Mouse (Mus musculus) hindbrain, embryonic 10.5 days (tissue): ENCODE measurements around the gene Zw10. TPM values are rescaled to one million over a fixed set of nuclear protein-coding genes. Genes with fewer than 3 reads are reported as not detected.

Experiments
- DNase-seq: peaks from one replicate; pipeline ENCODE4 v3.0.0-alpha.2; 2017; ENCODE audit warnings: low spot score
- H3K27ac ChIP-seq: fragments of 300-500 bp; sonication (generic); 2 replicates; pipeline ENCODE4 v1.5.1; 2016; ENCODE audit warnings: mild to moderate bottlenecking, moderate library complexity
- H3K27me3 ChIP-seq: fragments of 300-500 bp; sonication (generic); 2 replicates; pipeline ENCODE4 v1.6.1; 2016; ENCODE audit warnings: mild to moderate bottlenecking; ENCODE audit not compliant: poor library complexity, insufficient read depth, severe bottlenecking
- H3K36me3 ChIP-seq: fragments of 300-500 bp; sonication (generic); 2 replicates; pipeline ENCODE4 v1.6.1; 2016; ENCODE audit warnings: mild to moderate bottlenecking, moderate library complexity
- H3K4me1 ChIP-seq: fragments of 300-500 bp; sonication (generic); replicated peaks from 2 replicates; pipeline ENCODE4 v1.6.1; 2016; ENCODE audit warnings: mild to moderate bottlenecking
- H3K4me3 ChIP-seq: fragments of 300-500 bp; sonication (generic); 2 replicates; pipeline ENCODE4 v1.5.1; 2016; ENCODE audit warnings: mild to moderate bottlenecking, moderate library complexity
- H3K9me3 ChIP-seq: fragments of 300-500 bp; sonication (generic); 2 replicates; pipeline ENCODE4 v1.6.1; 2016; ENCODE audit warnings: mild to moderate bottlenecking, moderate library complexity
- WGBS: fragments of 180-500 bp; shearing (Covaris S2); methylation state at CpG from one replicate; pipeline ENCODE4 v1.1.7; 2016; 5-methylcytosine and 5-hydroxymethylcytosine counted together
- polyA plus RNA-seq: library from polyadenylated mRNA; unstranded; fragments of >200 nt; fragmentation: Nextera tagmentation; extraction: Ambion mirVana; gene quantifications from 2 replicates; pipeline ENCODE4 v1.2.1, GENCODE M21; 2016

Zw10 gene
- 48.0 and 53.4 TPM in 2 replicates for polyA plus RNA-seq

DNA sequence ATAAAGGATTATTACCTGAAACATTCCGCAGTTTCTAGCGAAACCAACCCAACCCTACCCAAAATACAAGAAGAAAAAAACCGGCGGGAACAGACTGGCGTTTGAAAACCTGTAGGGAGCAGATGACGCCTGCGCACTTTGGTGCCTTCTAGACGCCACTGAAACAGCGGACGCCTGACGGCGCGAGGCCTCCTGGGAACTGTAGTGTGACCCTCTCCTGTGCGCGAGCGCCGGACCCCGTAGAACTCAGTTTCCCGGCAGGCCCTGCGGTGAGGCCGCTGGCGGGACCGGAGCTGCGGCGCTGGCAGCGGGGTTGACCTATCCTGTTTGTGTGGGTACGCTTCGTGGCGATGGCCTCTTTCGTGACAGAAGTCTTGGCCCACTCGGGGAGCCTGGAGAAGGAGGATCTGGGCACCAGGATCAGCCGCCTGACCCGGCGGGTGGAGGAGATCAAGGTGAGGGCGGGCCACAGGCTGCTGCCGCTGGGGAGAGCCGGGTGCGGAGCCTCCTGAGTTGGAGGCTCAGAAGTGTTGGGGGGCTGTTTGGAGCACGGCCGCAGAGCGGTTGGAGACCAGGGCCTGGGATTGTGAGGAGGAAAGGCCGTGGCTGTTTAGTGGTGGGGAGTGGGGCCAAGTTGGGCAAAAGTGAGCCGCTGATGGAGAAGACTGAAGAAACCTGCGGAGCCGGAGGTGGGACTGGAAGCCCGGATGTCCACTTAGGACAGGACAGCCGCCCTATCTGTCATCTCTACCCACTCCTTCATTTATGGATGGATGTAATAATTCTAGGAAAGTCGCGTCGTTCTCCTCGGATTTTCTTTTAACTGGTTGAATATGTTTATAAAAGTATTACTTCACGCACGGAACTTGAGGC, at the start of gene Zw10:
Gene Zw10 (plus strand): TSS at position 281 of the 873 bp plus-strand sequence.
- peak; percentile 95 for DNase-seq
- Histone ChIP-seq H3K36me3 (peaks cover 27% of the 10 kb centered on the region), H3K4me1 (peaks cover 10% of the 10 kb centered on the region), H3K27me3 (no peaks in the 10 kb centered on the region), H3K4me3 (peak within 1 kb of the TSS; percentile 75), H3K27ac (peak within 1 kb of the TSS; percentile 91), H3K9me3 (no peaks in the 10 kb centered on the region)
- under 1% methylated on average over 53 of the region's 53 CpGs for WGBS

DNA sequence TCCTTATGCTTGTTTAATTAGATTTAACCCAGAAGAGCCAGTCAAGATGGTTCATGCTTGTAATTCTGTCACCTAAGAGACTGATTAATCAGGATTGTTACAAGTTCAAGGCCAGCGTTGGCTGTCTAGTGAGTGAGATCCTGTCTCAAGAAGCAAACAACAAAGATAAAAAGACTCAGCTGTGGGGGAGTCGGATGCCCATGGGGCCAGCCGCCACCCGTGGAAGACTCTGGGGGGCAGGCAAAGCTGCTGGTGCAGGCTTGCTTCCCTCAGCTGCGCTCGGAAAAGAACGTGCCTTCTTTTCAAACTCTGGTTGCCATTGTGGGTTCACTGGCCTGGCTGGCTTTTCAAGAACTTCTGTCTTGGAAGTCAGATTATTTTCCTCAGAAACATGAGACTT, 39.6 kb upstream of the Zw10 start:
- H3K36me3 ChIP-seq: peaks cover 94% of the 10 kb centered on the region
- no peaks in the 10 kb centered on the region for H3K4me1 ChIP-seq
- no peaks in the 10 kb centered on the region for H3K27me3 ChIP-seq
- no peak for DNase-seq
- no peak overlapping the region for H3K27ac ChIP-seq
- H3K4me3 ChIP-seq: no peak overlapping the region
- no peaks in the 10 kb centered on the region for H3K9me3 ChIP-seq
- WGBS: 87% methylated on average over 7 of the region's 7 CpGs

DNA sequence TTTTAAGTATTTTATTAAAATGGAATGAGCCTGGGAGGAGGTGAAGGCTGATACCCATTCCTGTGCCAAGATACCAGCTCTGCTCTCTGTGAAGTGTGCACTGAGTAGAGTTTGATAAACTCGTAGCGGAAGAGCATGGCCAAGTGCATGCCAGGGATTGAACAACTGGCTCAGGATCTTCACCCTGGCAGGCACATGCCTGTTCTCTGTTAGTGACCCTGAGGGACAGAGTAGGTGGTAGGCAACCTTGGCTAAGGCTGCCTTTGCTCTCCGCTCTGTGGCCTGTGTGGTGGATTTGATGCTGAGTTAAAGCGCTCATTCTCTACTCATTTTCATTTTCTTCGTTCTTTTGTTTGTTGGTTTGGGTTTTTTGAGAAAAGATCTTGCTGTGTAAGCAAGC, 34.1 kb upstream of the Zw10 start:
- Histone ChIP-seq H3K36me3 (peaks cover 83% of the 10 kb centered on the region), H3K4me3 (no peak overlapping the region), H3K9me3 (no peaks in the 10 kb centered on the region), H3K4me1 (no peaks in the 10 kb centered on the region), H3K27me3 (no peaks in the 10 kb centered on the region), H3K27ac (no peak overlapping the region)
- WGBS: 94% methylated on average over 5 of the region's 5 CpGs
- DNase-seq: no peak

DNA sequence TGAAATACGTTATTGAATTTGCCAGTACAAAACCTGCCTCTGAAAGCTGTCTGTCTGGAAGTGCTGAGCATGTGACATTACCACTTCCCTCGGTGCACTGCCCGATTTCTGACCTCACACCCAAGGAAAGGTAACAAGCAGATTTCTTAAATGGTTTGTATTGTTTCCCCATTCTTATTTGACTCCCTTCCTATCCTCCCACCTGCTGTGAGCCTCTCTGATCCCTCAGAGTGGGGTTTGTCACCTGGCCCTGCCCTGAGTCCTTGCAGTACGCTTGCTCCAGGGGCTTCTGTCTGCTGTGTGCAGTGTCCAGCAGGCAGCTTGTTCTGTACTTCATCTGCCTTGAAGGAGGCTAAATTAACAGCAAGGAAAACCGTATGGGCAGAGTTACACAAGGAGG, 31.5 kb upstream of the Zw10 start:
- no peak for DNase-seq
- H3K36me3 ChIP-seq: peaks cover 86% of the 10 kb centered on the region
- H3K9me3 ChIP-seq: no peaks in the 10 kb centered on the region
- H3K4me3 ChIP-seq: no peak overlapping the region
- H3K27me3 ChIP-seq: no peaks in the 10 kb centered on the region
- H3K27ac ChIP-seq: no peak overlapping the region
- no peaks in the 10 kb centered on the region for H3K4me1 ChIP-seq
- WGBS: 90% methylated on average over 5 of the region's 5 CpGs

- WGBS: 87% methylated on average over 2 of the region's 2 CpGs
- no peaks in the 10 kb centered on the region for H3K4me1 ChIP-seq
- no peak for DNase-seq
- no peaks in the 10 kb centered on the region for H3K27me3 ChIP-seq
- no peaks in the 10 kb centered on the region for H3K9me3 ChIP-seq
- H3K4me3 ChIP-seq: no peak overlapping the region
- peaks cover 86% of the 10 kb centered on the region for H3K36me3 ChIP-seq
- H3K27ac ChIP-seq: no peak overlapping the region
These were observed 30.9 kb upstream of the Zw10 start for GRCm38 (mm10) chr9:49024529-49024928.

GRCm38 (mm10) chr9:49034764-49035163, 20.6 kb upstream of the Zw10 start:
- Histone ChIP-seq H3K27me3 (no peaks in the 10 kb centered on the region), H3K27ac (no peak overlapping the region), H3K4me1 (no peaks in the 10 kb centered on the region), H3K9me3 (no peaks in the 10 kb centered on the region), H3K36me3 (peaks cover 97% of the 10 kb centered on the region), H3K4me3 (no peak overlapping the region)
- DNase-seq: no peak
- WGBS: 93% methylated on average over 4 of the region's 4 CpGs

DNA sequence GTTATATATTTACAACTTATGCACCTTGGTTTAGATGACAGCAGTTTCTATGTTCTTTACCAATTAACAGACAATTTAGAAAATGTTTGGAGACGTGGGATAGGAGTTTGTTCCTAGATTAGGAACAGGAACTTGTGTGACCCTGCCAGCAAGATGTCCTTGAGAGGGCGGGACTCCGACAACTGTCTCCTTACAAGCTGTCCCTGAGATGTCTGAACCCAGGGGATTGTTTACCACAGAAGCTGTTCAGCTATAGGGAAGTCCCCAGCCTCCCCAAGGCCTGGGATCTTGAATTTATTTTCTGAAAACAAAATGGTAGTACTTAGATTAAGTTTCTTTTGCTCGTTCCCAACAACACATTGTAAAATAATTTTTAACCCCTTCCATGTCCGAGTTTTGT, 4.5 kb upstream of the Zw10 start:
- no peak for DNase-seq
- no peak overlapping the region for H3K27ac ChIP-seq
- H3K27me3 ChIP-seq: no peaks in the 10 kb centered on the region
- peaks cover under 1% of the 10 kb centered on the region; the same call in 1 of the 2 replicates for H3K4me1 ChIP-seq
- H3K9me3 ChIP-seq: no peaks in the 10 kb centered on the region
- WGBS: 81% methylated on average over 5 of the region's 5 CpGs
- H3K36me3 ChIP-seq: no peaks in the 10 kb centered on the region
- H3K4me3 ChIP-seq: no peak overlapping the region

DNA sequence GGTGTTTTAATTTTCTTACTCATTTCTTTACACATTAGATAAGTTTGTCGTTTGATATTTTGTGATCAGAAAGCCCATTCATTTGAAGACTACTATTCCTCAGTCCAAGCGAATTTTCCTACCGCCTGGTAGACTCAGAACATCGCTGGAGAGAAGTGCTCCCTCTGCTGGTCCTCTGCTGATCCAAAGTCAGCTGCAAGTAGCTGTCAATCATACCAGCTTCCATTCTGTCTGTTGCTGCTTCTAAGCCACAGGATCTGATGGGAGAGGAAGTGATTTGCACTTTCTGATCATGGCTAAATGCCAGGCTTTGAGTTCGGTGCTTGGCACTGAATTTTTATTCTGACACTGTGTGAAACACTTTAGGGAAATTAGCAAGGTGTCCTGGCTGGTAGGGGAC, 4.1 kb upstream of the Zw10 start:
- Histone ChIP-seq H3K4me1 (peaks cover 5% of the 10 kb centered on the region), H3K4me3 (no peak overlapping the region), H3K9me3 (no peaks in the 10 kb centered on the region), H3K27ac (no peak overlapping the region), H3K36me3 (no peaks in the 10 kb centered on the region), H3K27me3 (no peaks in the 10 kb centered on the region)
- peak; percentile 59 for DNase-seq
- WGBS: 20% methylated on average over 5 of the region's 5 CpGs

- DNase-seq: no peak
- Histone ChIP-seq H3K4me1 (peaks cover 10% of the 10 kb centered on the region), H3K36me3 (peaks cover 15% of the 10 kb centered on the region), H3K9me3 (no peaks in the 10 kb centered on the region), H3K27me3 (no peaks in the 10 kb centered on the region), H3K4me3 (no peak overlapping the region), H3K27ac (no peak overlapping the region)
- 86% methylated on average over 3 of the region's 3 CpGs for WGBS
These were observed 1.4 kb upstream of the Zw10 start for GRCm38 (mm10) chr9:49054028-49054427.

DNA sequence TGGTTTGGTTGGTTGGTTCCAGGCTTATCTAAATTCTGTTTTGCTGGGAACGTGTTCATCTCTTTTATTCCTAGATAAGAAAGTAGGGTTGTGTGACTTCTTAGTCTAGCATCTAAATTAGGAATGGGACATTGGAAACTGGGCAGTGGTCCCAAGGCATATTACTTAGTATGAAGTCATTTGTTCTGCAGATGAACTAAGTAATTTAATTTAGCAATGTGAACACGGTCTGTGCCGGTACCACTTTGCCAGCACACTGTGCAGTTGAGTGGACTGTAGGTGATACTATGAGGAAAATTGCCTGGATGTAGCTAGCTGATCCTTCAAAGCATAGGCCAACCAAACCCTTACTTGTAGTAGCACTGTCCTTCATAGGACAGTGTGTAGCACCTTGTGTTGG, 21.4 kb downstream of the Zw10 start:
- no peak for DNase-seq
- Histone ChIP-seq H3K4me1 (peaks cover 19% of the 10 kb centered on the region), H3K27me3 (no peaks in the 10 kb centered on the region), H3K36me3 (peaks cover 85% of the 10 kb centered on the region), H3K4me3 (no peak overlapping the region), H3K27ac (no peak overlapping the region), H3K9me3 (no peaks in the 10 kb centered on the region)
- WGBS: 96% methylated on average over 3 of the region's 3 CpGs

- peaks cover 44% of the 10 kb centered on the region for H3K36me3 ChIP-seq
- no peak for DNase-seq
- H3K27me3 ChIP-seq: no peaks in the 10 kb centered on the region
- peak within 1 kb of the TSS; percentile 35; the same call in 1 of the 2 replicates for H3K27ac ChIP-seq
- H3K4me1 ChIP-seq: peaks cover 7% of the 10 kb centered on the region
- 53% methylated on average over 5 of the region's 5 CpGs for WGBS
- no peak within 1 kb of the TSS for H3K4me3 ChIP-seq
- no peaks in the 10 kb centered on the region for H3K9me3 ChIP-seq
These were observed 25.7 kb downstream of the Zw10 start, which contains the start of gene Tmprss5 for GRCm38 (mm10) chr9:49081107-49081506. Tmprss5 (plus strand) TSS chr9:49081260.

- DNase-seq: peak; percentile 77
These were observed 26.1 kb downstream of the Zw10 start for GRCm38 (mm10) chr9:49081561-49081960.

DNA sequence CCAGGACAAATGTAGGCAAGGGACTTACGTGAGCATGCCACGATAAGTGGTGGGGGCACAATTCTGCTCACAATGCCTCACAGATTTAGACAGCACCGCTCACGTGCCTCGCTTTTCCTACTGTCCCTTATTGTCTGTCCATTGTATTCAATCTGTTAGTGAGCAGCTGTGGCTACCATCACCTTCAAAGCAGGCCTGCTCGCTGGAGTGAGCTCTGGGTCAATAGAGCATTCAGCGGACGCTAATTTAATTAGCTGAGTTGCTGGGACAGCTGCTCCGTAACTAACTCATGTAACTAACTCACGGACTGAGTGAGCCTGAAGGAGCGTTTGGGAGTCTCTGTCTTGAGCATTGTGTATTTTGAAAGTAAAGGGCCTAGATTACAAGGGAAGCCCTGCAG, 31.9 kb downstream of the Zw10 start:
- H3K4me3 ChIP-seq: no peak overlapping the region
- H3K9me3 ChIP-seq: no peaks in the 10 kb centered on the region
- H3K4me1 ChIP-seq: peaks cover 12% of the 10 kb centered on the region
- WGBS: 23% methylated on average over 11 of the region's 11 CpGs
- H3K27me3 ChIP-seq: no peaks in the 10 kb centered on the region
- DNase-seq: peak; percentile 47
- H3K36me3 ChIP-seq: no peaks in the 10 kb centered on the region
- H3K27ac ChIP-seq: peak overlapping the region; percentile 72

More at GRCm38 (mm10) chr9:49081561-49081960, 26.1 kb downstream of the Zw10 start:
- no peaks in the 10 kb centered on the region for H3K27me3 ChIP-seq
- peaks cover 7% of the 10 kb centered on the region for H3K4me1 ChIP-seq
- H3K9me3 ChIP-seq: no peaks in the 10 kb centered on the region
- peaks cover 40% of the 10 kb centered on the region for H3K36me3 ChIP-seq
- no peak overlapping the region for H3K27ac ChIP-seq
- H3K4me3 ChIP-seq: no peak overlapping the region
- 8% methylated on average over 4 of the region's 4 CpGs for WGBS
